Mouse (Mus musculus) small intestine, adult 2 months (tissue): Measurements from ENCODE around the gene Gpr153.

ENCODE experiments used
- CTCF ChIP-seq: fragments of 200-500 bp; IDR thresholded peaks from 2 replicates; pipeline ENCODE4 v1.5.1; 2012; ENCODE audit warnings: low read depth, mild to moderate bottlenecking, control low read depth, inconsistent platforms, low read length, moderate library complexity, mixed read lengths; ENCODE audit not compliant: insufficient replicate concordance, insufficient read length; ENCODE audit errors: extremely low read depth
- POLR2A ChIP-seq: fragments of 200-500 bp; IDR thresholded peaks from 2 replicates; pipeline ENCODE4 v1.6.1; 2012; ENCODE audit warnings: low read depth, mild to moderate bottlenecking, control low read depth, inconsistent platforms, low read length, moderate library complexity

- TF ChIP-seq CTCF (no peak), POLR2A (no peak)
These were observed 674 bp downstream of the Gpr153 start for GRCm38 (mm10) chr4:152274681-152275131.
